Mouse (Mus musculus): ENCODE measurements around the gene Obox3. TPM values are rescaled to one million over a fixed set of nuclear protein-coding genes. Genes with fewer than 3 reads are reported as not detected.
"Not testable (repeated sequence)": the region's sequence is repeated elsewhere in the genome, so short reads cannot be mapped to it uniquely, and the experiment has no call there.

Gene Obox3
- not detected for total RNA-seq (2021)
- long read RNA-seq, experiment 1 = 0 reads
- long read RNA-seq, experiment 2 = 0 reads

DNA sequence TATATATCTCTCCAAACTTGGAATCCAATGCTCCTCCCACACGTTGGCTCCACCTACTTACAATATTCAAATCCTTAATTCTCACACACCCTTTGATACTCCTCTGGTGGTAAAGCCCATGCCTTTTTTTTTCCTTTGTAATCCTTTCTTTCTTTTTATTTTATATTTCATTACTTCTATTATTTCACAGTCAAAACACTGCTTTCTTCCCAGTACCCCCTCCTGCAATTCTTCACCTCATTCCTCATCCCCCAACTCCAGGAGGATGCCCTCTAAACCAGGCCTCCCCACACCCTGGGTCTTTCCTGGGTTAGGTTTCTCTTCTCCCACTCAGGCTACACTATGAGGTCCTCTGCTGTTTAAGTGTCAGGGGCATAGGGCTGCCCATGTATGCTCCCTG lies at the start of gene Obox3:
Obox3 (minus strand) TSS at position 101 of the 400 bp plus-strand sequence.
- DNase-seq; intact Hi-C loops (cut with DNase I; ENCODE audit: low total_unique reads): not testable (repeated sequence)

DNA sequence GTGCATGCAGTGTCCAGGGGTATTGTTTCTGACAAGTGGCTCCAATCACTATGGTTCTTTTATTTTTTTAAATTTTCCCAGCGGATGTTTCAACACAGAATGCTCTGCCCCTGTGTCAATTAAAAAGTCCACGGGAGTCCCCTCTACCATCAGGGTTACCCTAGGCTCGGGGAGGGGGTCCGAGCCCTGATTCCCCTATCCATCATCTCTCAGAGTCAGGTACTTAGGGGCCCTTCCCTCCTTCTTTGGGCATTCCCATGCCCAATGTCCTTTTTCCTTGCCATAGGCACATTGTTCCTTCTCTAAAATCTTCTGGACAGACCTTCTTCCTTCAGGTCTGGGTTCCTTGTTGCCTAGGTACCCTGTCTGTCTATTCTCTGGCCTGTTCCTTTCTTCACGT lies 130.3 kb downstream of the Obox3 start:
- intact Hi-C loops (cut with DNase I; ENCODE audit: low total_unique reads); DNase-seq: not testable (repeated sequence)

Other genes with a start within 250 kb of the Obox3 start
- not detected for gene Obox5, start 110.2 kb upstream of the Obox3 start, total RNA-seq (2021)
- gene Obox6, start 199.8 kb upstream of the Obox3 start, total RNA-seq (2021) = not detected
- gene Crx, start 240.1 kb upstream of the Obox3 start, total RNA-seq (2021) = not detected
- not detected for gene Crxos, start 242.7 kb upstream of the Obox3 start, total RNA-seq (2021)